Mouse (Mus musculus): Measurements from ENCODE around the gene Abhd17c.

The Abhd17c gene

DNA sequence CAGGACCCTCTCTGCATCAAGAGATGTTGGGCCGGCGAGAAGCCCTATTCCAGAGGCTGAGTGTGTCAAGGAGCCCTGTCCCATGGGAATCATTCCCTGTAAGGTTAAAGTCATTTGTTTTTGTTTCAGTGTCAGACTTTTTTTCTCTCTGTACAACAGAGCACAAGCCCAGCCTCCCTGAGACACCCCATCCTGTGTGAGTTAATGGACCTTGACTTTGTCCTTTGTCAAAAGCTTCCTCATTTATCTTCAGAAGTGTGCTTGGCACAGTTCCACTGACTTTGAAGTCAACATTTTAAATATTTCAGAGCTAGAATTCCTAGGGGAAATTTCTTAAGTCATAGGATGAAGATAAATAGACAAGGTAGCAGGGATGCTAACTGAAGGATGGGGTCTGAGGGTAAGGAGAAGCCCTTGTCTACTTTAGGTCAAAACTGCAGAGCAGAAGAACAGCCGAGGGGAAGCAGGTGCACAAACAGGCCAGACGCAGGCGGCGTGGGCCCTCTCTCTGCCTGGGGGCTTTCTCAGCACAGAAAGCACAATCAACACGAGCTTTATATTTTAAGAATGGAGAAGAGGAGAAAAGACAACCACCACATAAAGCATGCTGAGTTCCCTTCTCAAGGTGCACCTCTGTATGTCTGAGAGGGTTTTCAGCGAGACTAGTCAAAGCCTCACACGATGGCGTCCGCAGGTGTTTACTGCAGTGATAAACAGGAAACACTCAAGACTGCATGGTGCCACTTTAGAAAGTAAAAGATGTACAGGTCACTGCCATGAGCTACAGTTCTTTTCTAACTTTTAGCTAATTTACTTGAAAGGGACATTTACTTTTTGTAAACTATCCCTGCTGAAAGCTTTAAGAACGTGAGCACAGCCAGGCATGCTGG is 32.2 kb downstream of the Abhd17c start:
- DNase-seq (ENCODE audit: low read depth, low spot score): no peak

- DNase-seq (ENCODE audit: low read depth, low spot score): peak; percentile 36
Measured at GRCm38 (mm10) chr7:84117543-84118122, 34.1 kb downstream of the Abhd17c start.

GRCm38 (mm10) chr7:84116621-84117542 is 34.8 kb downstream of the Abhd17c start:
- DNase-seq (ENCODE audit: low read depth, low spot score): no peak

- no peak for DNase-seq (ENCODE audit: low read depth, low spot score)
Measured at GRCm38 (mm10) chr7:84115385-84115784, 36.3 kb downstream of the Abhd17c start.

GRCm38 (mm10) chr7:84114775-84115174 is 36.9 kb downstream of the Abhd17c start:
- no peak for DNase-seq (ENCODE audit: low read depth, low spot score)

- DNase-seq (ENCODE audit: low read depth, low spot score): no peak
Measured at GRCm38 (mm10) chr7:84113035-84113390, 38.7 kb downstream of the Abhd17c start.

- DNase-seq (ENCODE audit: low read depth, low spot score): no peak
Measured at GRCm38 (mm10) chr7:84112351-84113034, 39.2 kb downstream of the Abhd17c start.

- no peak for DNase-seq (ENCODE audit: low read depth, low spot score)
Measured at GRCm38 (mm10) chr7:84111716-84112350, 39.9 kb downstream of the Abhd17c start.

DNA sequence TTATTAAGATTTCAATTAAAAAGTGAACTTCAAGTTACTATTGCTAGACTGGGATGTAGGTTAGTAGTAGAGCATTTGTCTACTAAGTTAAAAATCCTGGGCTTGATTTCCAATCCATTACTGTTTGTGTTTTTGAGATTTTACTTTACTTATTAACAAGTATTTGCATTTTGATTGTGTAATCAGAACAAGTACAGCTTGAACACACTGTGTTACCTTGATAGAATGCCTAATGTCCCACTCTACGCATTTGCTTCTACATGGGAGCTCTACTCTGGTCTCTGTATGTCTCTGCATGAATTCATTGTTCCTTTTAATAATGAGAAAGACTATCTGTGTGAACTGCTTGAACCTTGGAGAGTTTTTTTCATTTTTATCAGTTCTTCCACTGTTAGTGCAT is 44.8 kb downstream of the Abhd17c start:
- no peak for DNase-seq (ENCODE audit: low read depth, low spot score)

GRCm38 (mm10) chr7:84102589-84102988 is 49.1 kb downstream of the Abhd17c start:
- peak; percentile 37 for DNase-seq (ENCODE audit: low read depth, low spot score)

DNA sequence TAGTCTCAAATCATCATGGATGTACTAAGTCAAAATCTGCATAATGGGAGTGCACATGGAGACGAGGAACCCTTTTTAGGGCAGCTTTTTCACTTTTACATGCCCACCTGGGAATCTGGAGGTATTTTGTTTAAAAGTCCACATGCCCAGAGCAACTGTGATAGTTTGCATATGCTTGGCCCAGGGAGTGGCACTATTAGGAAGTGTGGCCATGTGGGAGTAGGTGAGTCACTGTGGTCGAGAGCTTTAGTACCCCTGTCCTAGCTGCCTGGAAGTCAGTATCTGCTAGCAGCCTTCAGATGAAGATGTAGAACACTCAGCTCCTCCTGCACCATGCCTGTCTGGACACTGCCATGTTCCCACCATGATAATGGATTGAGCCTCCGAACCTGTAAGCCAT is 51.0 kb downstream of the Abhd17c start:
- peak; percentile 63 for DNase-seq (ENCODE audit: low read depth, low spot score)

DNA sequence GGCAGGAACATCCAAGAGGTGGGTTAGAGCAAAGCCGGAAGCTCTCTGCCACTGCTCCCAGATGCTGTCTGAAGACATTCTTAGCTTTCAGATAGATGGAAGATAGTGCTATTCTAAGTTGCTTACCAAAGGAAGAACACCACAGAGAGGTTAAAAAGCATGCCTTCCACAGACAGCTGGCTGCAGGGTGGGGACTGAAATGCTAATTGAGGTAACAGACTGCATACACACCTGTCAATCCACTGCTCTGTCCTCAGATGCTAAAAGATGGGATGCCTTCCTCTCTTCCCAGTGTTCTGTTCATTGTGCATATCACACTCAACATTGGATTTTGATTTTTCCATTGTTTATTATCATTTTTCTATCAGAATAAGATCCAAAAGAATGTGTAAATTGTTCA is 53.6 kb downstream of the Abhd17c start:
- no peak for DNase-seq (ENCODE audit: low read depth, low spot score)

GRCm38 (mm10) chr7:84096501-84096900 is 55.2 kb downstream of the Abhd17c start:
- no peak for DNase-seq (ENCODE audit: low read depth, low spot score)

DNA sequence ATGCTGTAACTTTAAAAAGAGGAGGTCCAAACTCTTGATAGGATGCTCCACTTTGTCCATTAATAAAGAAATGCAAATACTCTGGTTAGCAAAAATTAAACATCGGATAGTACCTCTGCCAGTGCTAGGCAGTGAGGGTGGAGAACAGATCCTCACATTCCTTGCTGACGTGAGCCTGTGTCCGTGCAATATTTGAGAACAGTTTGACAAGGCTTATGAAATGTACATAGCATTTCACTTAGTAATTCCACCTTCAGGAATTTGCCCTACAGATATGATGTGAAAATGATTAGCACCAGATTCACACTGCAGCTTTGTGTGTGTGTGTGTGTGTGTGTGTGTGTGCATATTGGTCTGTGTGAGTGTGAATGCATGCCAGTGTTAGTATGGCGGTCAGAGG is 60.9 kb downstream of the Abhd17c start:
- DNase-seq (ENCODE audit: low read depth, low spot score): peak; percentile 55

DNA sequence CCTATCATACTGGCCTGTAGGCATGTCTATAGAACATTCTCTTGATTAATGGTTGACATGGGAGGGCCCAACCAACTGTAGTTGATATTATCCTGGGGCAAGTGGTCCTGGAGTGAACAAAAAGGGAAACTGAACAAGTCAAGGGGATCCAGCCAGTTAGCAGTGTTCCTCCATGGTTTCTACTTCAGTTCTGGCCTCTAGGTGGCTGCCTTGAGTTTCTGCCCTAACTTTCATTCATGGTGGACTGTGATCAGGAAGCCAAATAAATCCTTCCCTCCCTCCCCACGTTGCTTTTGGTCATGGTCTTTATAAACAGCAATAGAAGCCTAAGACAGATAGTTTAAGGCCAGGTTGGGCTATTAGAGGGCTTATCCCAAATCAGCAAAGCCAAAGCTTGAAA is 61.9 kb downstream of the Abhd17c start:
- peak; percentile 44 for DNase-seq (ENCODE audit: low read depth, low spot score)

- DNase-seq (ENCODE audit: low read depth, low spot score): peak; percentile 84
Measured at GRCm38 (mm10) chr7:84088971-84089370, 62.7 kb downstream of the Abhd17c start.

DNA sequence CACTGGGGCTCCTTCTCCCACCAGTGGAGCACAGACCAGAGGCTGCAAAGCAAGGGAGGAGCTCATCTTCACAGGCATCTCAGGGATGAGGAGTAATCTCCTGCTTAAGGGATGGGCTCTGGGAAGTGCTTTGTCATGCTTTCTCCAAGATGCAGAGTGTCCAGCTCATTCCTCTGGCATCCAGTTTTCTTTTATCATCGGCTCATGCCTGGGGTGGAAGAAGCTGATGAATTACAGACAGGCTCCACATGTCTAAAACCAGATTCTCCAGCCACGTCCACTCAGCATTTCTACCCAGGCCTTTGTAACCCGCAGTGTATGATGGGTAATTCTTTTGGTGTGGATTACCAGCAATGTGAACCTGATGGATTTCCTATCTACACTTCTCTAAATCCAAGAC is 63.5 kb downstream of the Abhd17c start:
- peak; percentile 88 for DNase-seq (ENCODE audit: low read depth, low spot score)

DNA sequence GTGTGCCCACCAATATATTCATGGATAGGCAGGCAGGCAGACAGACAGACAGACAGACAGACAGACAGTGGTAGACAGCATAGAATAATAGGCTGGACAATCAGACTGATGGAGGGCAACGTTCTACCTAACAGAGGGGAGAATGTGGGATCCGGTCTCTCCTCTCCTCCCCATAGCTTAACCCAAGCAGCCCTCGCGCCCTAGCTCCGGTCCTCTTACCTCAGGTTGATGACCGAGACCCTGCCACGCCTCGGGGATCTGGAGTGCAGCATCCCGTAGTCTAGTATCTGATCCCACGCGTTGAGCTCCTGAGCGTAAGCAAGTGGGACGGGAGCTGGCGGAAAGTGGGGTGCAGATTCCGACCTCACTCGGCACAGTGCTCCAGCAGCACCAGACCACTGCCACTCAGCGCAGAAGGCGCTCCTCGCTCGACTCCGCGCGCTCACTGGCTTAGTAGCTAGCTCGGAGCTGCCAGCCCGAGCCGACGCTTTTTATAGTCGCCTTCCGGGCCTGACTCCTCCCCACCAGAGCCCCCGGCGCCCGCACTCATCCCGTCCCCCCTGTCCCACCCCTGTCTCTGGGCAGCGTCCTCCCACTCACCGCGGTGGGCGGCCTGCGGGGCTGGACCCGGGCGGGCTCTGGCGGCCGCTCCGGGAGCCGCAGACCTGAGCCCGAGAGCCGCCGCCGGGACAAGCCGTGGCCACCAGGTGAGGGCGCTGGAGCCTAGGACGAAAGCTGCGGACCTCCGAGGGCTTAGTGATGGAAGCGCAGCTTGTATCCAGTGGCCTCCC is 65.5 kb downstream of the Abhd17c start, which contains the start of gene Cemip:
Gene Cemip (minus strand): TSS at position 464 of the 791 bp plus-strand sequence.
- peak; percentile 40 for DNase-seq (ENCODE audit: low read depth, low spot score)

- no peak for DNase-seq (ENCODE audit: low read depth, low spot score)
Measured at GRCm38 (mm10) chr7:84085049-84085945, 66.4 kb downstream of the Abhd17c start.

Data from 3T3-L1 (cell line).